Comparison of ENCODE assay signal across 18 mouse cellular contexts in genomic region chr6:82455245-82455644, GRCm38 (mm10). TPM values are rescaled to one million over a fixed set of nuclear protein-coding genes. Genes with fewer than 3 reads are reported as not detected.
DNase-seq lines count a peak whose midpoint lies in the region; ATAC-seq and TF ChIP-seq lines count a peak whose summit lies in the region.
"Had no signal": no experiment of that assay in that cellular context is flagged by ENCODE, and none has a peak within 500 bp of the region (broad histone marks: within the 10 kb centered on the region; RNA-seq: fewer than 3 reads in every experiment).

No protein-coding gene starts in this region.

- WGBS in lung, postnatal 0 days = 46% methylated on average over 3 of the region's 3 CpGs
- WGBS in intestine, embryonic 15.5 days = 35% methylated on average over 3 of the region's 3 CpGs
- 39% methylated on average over 3 of the region's 3 CpGs for WGBS in stomach, embryonic 16.5 days

- no peaks in the 10 kb centered on the region for H3K27me3 ChIP-seq in lung, postnatal 0 days (replicated peaks; ENCODE audit: insufficient read depth, low read length)
- H3K27me3 ChIP-seq in intestine, embryonic 15.5 days (replicated peaks) = no peaks in the 10 kb centered on the region
- no peaks in the 10 kb centered on the region for H3K27me3 ChIP-seq in stomach, embryonic 16.5 days (ENCODE audit: control insufficient read depth, insufficient read depth, low read length)

- no peaks in the 10 kb centered on the region for H3K9me3 ChIP-seq in lung, postnatal 0 days (ENCODE audit: low read length)
- no peaks in the 10 kb centered on the region for H3K9me3 ChIP-seq in intestine, embryonic 15.5 days
- H3K9me3 ChIP-seq in stomach, embryonic 16.5 days (replicated peaks; ENCODE audit: control insufficient read depth, low read length) = no peaks in the 10 kb centered on the region
- H3K9me3 ChIP-seq: midbrain, embryonic 10.5 days had no signal

- intact Hi-C loops in heart, postnatal 25 days (cut with DNase I) = no loop called here

- ATAC-seq in lung, postnatal 0 days = no peak
- ATAC-seq in intestine, embryonic 15.5 days = peak; percentile 75
- peak; percentile 80; the same call in 1 of the 2 replicates for ATAC-seq in stomach, embryonic 16.5 days (ENCODE audit: insufficient read depth, low FRiP score)
- no peak for ATAC-seq in cerebellum, adult (ENCODE audit: insufficient number of reproducible peaks, low FRiP score, low TSS enrichment)
- ATAC-seq: CD4-positive, CD25-positive, alpha-beta regulatory T cell, adult 4 months; inflammation-experienced regulatory T-cells, adult 6 months; liver, postnatal 0 days had no signal

- no peak overlapping the region for H3K4me3 ChIP-seq in lung, postnatal 0 days (ENCODE audit: low read depth, low read length)
- no peak overlapping the region for H3K4me3 ChIP-seq in intestine, embryonic 15.5 days (replicated peaks)
- H3K4me3 ChIP-seq in stomach, embryonic 16.5 days (replicated peaks; ENCODE audit: low read length) = no peak overlapping the region
- H3K4me3 ChIP-seq: midbrain, embryonic 10.5 days had no signal

- H3K4me1 ChIP-seq in lung, postnatal 0 days (ENCODE audit: insufficient read depth, low read depth, low read length) = no peaks in the 10 kb centered on the region
- H3K4me1 ChIP-seq in intestine, embryonic 15.5 days (replicated peaks) = no peaks in the 10 kb centered on the region
- 0 out of 2 replicates have a peak, but pooled peaks cover 3% of the 10 kb centered on the region for H3K4me1 ChIP-seq in stomach, embryonic 16.5 days (ENCODE audit: control insufficient read depth, insufficient read depth, low read length)
- H3K4me1 ChIP-seq: midbrain, embryonic 10.5 days had no signal

- TF ChIP-seq CTCF in lung, postnatal 0 days (IDR thresholded peaks at IDR 0.05) = no peak

- H3K9ac ChIP-seq in lung, postnatal 0 days (replicated peaks; ENCODE audit: low read depth) = no peak overlapping the region
- H3K9ac ChIP-seq in intestine, embryonic 15.5 days = no peak overlapping the region
- no peak overlapping the region for H3K9ac ChIP-seq in stomach, embryonic 16.5 days (ENCODE audit: low read length)
- H3K9ac ChIP-seq: liver, postnatal 0 days had no signal

- no peaks in the 10 kb centered on the region for H3K36me3 ChIP-seq in lung, postnatal 0 days (ENCODE audit: insufficient read depth, low read length)
- H3K36me3 ChIP-seq in intestine, embryonic 15.5 days = no peaks in the 10 kb centered on the region
- no peaks in the 10 kb centered on the region for H3K36me3 ChIP-seq in stomach, embryonic 16.5 days (ENCODE audit: control insufficient read depth, insufficient read depth, low read length)
- H3K36me3 ChIP-seq: midbrain, embryonic 10.5 days had no signal

- H3K27ac ChIP-seq in lung, postnatal 0 days (ENCODE audit: low read length) = no peak overlapping the region
- H3K27ac ChIP-seq in intestine, embryonic 15.5 days = peak overlapping the region; percentile 68; the same call in 1 of the 2 replicates
- H3K27ac ChIP-seq in stomach, embryonic 16.5 days (ENCODE audit: low read length) = peak overlapping the region; percentile 60; the same call in 1 of the 2 replicates
- H3K27ac ChIP-seq: midbrain, embryonic 10.5 days had no signal

- DNase-seq in heart, postnatal 4 days = peak; percentile 5
- no peak for DNase-seq in heart, postnatal 25 days (ENCODE audit: low spot score)
- DNase-seq in lung, postnatal 0 days (ENCODE audit: low spot score) = peak; percentile 12
- no peak for DNase-seq in lung, postnatal 10 days
- DNase-seq: adrenal gland, postnatal 25 days; cerebellum, postnatal 36 days; heart, postnatal 14 days; layer of hippocampus, adult 9-11 months; liver, postnatal 0 days; right cerebral cortex, postnatal 14 days; thymus, adult 2 months had no signal

- no peak overlapping the region for H3K4me2 ChIP-seq in lung, postnatal 0 days (replicated peaks; ENCODE audit: low read depth, low read length)
- no peak overlapping the region for H3K4me2 ChIP-seq in intestine, embryonic 15.5 days (replicated peaks)
- no peak overlapping the region for H3K4me2 ChIP-seq in stomach, embryonic 16.5 days (ENCODE audit: low read depth, low read length)

- no peak for TF ChIP-seq EP300 in lung, postnatal 0 days (IDR thresholded peaks at IDR 0.05)

RNA-seq across cellular contexts. Expression of gene Tacr1, which starts 53.1 kb away (rescaled TPM):
- under 1 TPM in 1 of 2 experiments, not detected in 1; 0.12 TPM for total RNA-seq in heart, postnatal 4 days (2021)
- under 1 TPM in 1 of 2 experiments, not detected in 1; 0.06 TPM for total RNA-seq in heart, postnatal 25 days (2021)
- 0.31 and 0.39 TPM in 2 replicates for polyA plus RNA-seq in lung, postnatal 0 days (2015; fragmentation: Nextera tagmentation; extraction: Ambion mirVana)
- polyA plus RNA-seq in intestine, embryonic 15.5 days (2015; fragmentation: Nextera tagmentation; extraction: Ambion mirVana) = 1.3 and 1.4 TPM in 2 replicates
- 2.3 and 3.1 TPM in 2 replicates for polyA plus RNA-seq in stomach, embryonic 16.5 days (2015; fragmentation: Nextera tagmentation; extraction: Ambion mirVana)
- total RNA-seq: heart, postnatal 14 days; neutrophil, adult 5-6 weeks had no signal
- polyA plus RNA-seq: CD4-positive, CD25-positive, alpha-beta regulatory T cell, adult 4 months; inflammation-experienced regulatory T-cells, adult 6 months; liver, postnatal 0 days had no signal

Comparison
In these comparisons a context has a peak if more than half of its experiments do, and no peak if none do; other contexts are left out.
1. DNase-seq: peak in heart, postnatal 4 days (single experiment) and lung, postnatal 0 days (single experiment); none in heart, postnatal 25 days (single experiment) and lung, postnatal 10 days (single experiment).
2. ATAC-seq: peak in intestine, embryonic 15.5 days (single experiment) and stomach, embryonic 16.5 days (single experiment); none in lung, postnatal 0 days (single experiment) and cerebellum, adult (single experiment).